Mouse (Mus musculus) kidney, postnatal 0 days (tissue): ENCODE data around the gene Olfm1. TPM values are rescaled to one million over a fixed set of nuclear protein-coding genes. Genes with fewer than 3 reads are reported as not detected.
A peak's percentile ranks its signal among the peaks of the same experiment; 100 is the strongest.

Experiments
- ATAC-seq: fragments of 200-750 bp; cut with Nextera tagmentation; replicated peaks from 2 replicates; pipeline ENCODE4 v1.8.0; 2017; ENCODE audit warnings: low read depth, moderate number of reproducible peaks, moderate TSS enrichment, moderate library complexity; ENCODE audit not compliant: low FRiP score
- DNase-seq: peaks from one replicate; pipeline ENCODE4 v3.0.0-alpha.2; 2016; ENCODE audit warnings: low spot score
- H3K27ac ChIP-seq: fragments of 300-500 bp; sonication (generic); 2 replicates; pipeline ENCODE4 v1.5.1; 2014; ENCODE audit warnings: mild to moderate bottlenecking
- H3K27me3 ChIP-seq: fragments of 300-500 bp; sonication (generic); 2 replicates; pipeline ENCODE4 v1.6.1; 2014; ENCODE audit warnings: low read length, mixed read lengths; ENCODE audit not compliant: insufficient read depth
- H3K36me3 ChIP-seq: fragments of 300-500 bp; sonication (generic); 2 replicates; pipeline ENCODE4 v1.6.1; 2014; ENCODE audit warnings: low read length, mixed read lengths; ENCODE audit not compliant: insufficient read depth
- H3K4me1 ChIP-seq: fragments of 300-500 bp; sonication (generic); replicated peaks from 2 replicates; pipeline ENCODE4 v1.6.1; 2014; ENCODE audit warnings: antibody characterized with exemption, low read length, mixed read lengths; ENCODE audit not compliant: insufficient read depth
- H3K4me2 ChIP-seq: fragments of 300-500 bp; sonication (generic); 2 replicates; pipeline ENCODE4 v1.6.1; 2014; ENCODE audit warnings: mild to moderate bottlenecking, low read length, moderate library complexity, mixed read lengths
- H3K4me3 ChIP-seq: fragments of 300-500 bp; sonication (generic); replicated peaks from 2 replicates; pipeline ENCODE4 v1.5.1; 2014; ENCODE audit warnings: low read depth, low read length
- H3K9ac ChIP-seq: fragments of 300-500 bp; sonication (generic); 2 replicates; pipeline ENCODE4 v1.6.1; 2014; ENCODE audit warnings: low read depth, low read length
- H3K9me3 ChIP-seq: fragments of 300-500 bp; sonication (generic); replicated peaks from 2 replicates; pipeline ENCODE4 v1.6.1; 2016; ENCODE audit warnings: low read length, inconsistent platforms, mixed read lengths
- CTCF ChIP-seq: IDR thresholded peaks from 2 replicates; pipeline ENCODE4 v1.5.1; 2016; ENCODE audit warnings: antibody characterized with exemption, low read depth, mild to moderate bottlenecking, moderate library complexity
- WGBS: fragments of 180-500 bp; shearing (Covaris S2); extraction: QIAGEN DNeasy Blood & Tissue Kit; methylation state at CpG from one replicate; pipeline ENCODE4 v1.1.7; 2014; 5-methylcytosine and 5-hydroxymethylcytosine counted together
- polyA plus RNA-seq: library from polyadenylated mRNA; unstranded; fragments of >200 nt; fragmentation: Nextera tagmentation; extraction: Ambion mirVana; gene quantifications from 2 replicates; pipeline ENCODE4 v1.2.1, GENCODE M21; 2015

Gene Olfm1
- 12.0 and 13.8 TPM in 2 replicates for polyA plus RNA-seq

- peak within 1 kb of the TSS; percentile 62 for H3K4me3 ChIP-seq
- H3K27me3 ChIP-seq = no peaks in the 10 kb centered on the region
- DNase-seq (peak; percentile 71), ATAC-seq (peak; percentile 62)
- no peaks in the 10 kb centered on the region for H3K36me3 ChIP-seq
- under 1% methylated on average over 70 of the region's 76 CpGs for WGBS
- no peak within 1 kb of the TSS for H3K27ac ChIP-seq
- no peak for TF ChIP-seq CTCF
- no peaks in the 10 kb centered on the region for H3K9me3 ChIP-seq
- 0 out of 2 replicates have a peak within 1 kb of the TSS, but pooled peaks have one; percentile 46 for H3K9ac ChIP-seq
- peak within 1 kb of the TSS; percentile 87 for H3K4me2 ChIP-seq
- 0 out of 2 replicates have a peak, but pooled peaks cover 5% of the 10 kb centered on the region for H3K4me1 ChIP-seq
Measured at GRCm38 (mm10) chr2:28192821-28193689, at the start of gene Olfm1. Gene Olfm1, plus strand, starts transcription at chr2:28192992.

DNA sequence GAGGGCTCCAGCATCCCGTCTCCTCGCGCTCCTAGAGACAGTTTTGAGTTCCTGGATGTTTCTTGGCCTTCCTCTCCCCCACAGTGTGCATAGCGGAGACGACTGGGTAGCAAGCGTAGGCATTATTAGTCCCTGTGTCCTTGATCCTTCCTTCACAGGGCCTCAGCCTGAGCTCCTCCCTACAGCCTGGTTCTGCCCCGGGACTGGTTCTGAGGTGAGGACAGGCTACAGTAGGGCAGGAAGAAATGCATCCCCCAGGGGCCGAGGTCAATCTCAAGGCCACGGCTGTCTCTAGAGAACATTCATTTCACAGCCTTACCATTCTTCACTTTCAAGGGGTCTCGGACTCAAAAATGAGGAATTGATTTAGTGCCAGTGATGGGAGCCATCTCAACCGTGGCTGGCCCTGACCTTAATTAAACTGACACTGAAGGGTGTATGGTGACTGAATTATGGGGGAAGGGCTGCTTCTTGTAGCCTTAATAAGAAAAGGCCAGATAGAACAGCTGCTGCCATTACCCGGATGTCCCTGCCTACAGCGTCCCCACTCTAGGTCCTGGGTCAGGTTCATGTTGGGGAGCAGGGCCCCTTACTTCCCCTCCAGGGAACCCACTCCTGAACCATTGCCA is 49.3 kb upstream of the Olfm1 start:
- Histone ChIP-seq H3K4me2 (no peak overlapping the region), H3K9me3 (no peaks in the 10 kb centered on the region), H3K27me3 (no peaks in the 10 kb centered on the region), H3K27ac (no peak overlapping the region), H3K4me3 (no peak overlapping the region), H3K36me3 (no peaks in the 10 kb centered on the region), H3K4me1 (peaks cover 5% of the 10 kb centered on the region; the same call in 1 of the 2 replicates), H3K9ac (no peak overlapping the region)
- 0 out of 2 replicates have a peak, but pooled peaks have one; percentile 59 for ATAC-seq
- 36% methylated on average over 13 of the region's 13 CpGs for WGBS
- DNase-seq = peak; percentile 51
- TF ChIP-seq CTCF = no peak

DNA sequence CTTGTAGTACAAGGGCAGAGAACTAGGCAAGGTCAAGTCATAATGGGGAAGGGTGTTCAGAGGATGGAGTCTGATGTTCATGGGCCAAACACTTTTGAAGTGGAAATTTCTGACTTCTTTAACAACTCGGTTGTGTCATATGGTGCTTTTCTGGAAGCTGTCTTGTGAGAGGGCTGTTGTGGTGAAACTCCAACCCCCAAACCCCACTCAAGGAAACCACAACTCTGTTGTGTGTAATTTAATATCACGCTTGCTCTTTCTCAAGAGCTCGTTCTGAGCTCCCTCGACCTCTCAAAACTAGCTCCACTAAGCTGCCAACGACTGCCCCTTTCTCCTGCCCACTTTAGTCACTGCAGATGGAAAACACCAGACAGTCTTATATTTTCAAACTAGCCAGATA is 47.1 kb upstream of the Olfm1 start:
- no peak for ATAC-seq
- no peak for TF ChIP-seq CTCF
- Histone ChIP-seq H3K4me1 (no peaks in the 10 kb centered on the region), H3K4me2 (no peak overlapping the region), H3K9me3 (no peaks in the 10 kb centered on the region), H3K4me3 (no peak overlapping the region), H3K27ac (no peak overlapping the region), H3K27me3 (no peaks in the 10 kb centered on the region), H3K36me3 (no peaks in the 10 kb centered on the region), H3K9ac (no peak overlapping the region)
- DNase-seq = no peak
- 71% methylated on average over 5 of the region's 5 CpGs for WGBS

DNA sequence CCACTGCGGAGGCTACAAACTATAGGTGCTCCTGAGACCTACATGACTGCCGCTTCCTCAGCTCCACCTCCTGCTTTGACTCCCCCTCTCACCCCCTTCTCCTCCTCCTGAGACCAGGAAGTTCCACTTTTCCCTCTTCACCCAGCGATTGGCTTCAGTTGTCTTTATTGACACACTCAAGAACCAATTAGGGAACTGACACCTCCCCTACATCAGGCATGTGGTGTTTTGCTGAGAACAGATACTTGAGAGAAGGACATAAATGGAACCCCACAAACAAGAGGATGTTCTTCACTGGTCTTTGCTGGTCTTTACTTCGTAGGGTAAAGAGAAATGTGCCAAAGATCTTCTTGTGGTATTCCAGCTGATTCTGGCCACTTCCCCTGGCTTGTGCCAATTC is 46.6 kb upstream of the Olfm1 start:
- no peaks in the 10 kb centered on the region for H3K27me3 ChIP-seq
- no peaks in the 10 kb centered on the region for H3K9me3 ChIP-seq
- no peaks in the 10 kb centered on the region for H3K4me1 ChIP-seq
- H3K4me2 ChIP-seq = no peak overlapping the region
- DNase-seq = no peak
- H3K36me3 ChIP-seq = no peaks in the 10 kb centered on the region
- TF ChIP-seq CTCF = no peak
- WGBS = 79% methylated on average over 4 of the region's 4 CpGs
- H3K9ac ChIP-seq = no peak overlapping the region
- no peak overlapping the region for H3K4me3 ChIP-seq
- H3K27ac ChIP-seq = no peak overlapping the region
- ATAC-seq = no peak

DNA sequence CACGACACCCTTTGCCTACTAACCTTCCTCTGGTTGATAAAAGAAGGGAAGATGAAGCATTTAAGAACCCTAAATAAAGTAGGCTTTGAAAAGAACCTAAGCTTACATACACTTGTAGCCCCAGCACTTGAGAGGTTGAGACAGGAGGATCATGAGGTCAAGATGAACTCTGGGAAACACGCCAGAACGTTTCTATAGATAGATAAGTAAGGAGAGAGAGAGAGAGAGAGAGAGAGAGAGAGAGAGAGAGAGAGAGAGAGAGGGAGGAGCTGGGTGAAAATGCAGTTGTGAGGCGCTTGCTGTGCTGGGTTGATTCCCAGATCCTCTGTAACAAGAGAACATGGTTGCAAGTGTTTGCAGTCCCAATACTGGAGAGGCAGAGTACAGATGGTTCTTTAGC is 46.1 kb upstream of the Olfm1 start:
- Histone ChIP-seq H3K27me3 (no peaks in the 10 kb centered on the region), H3K27ac (no peak overlapping the region), H3K4me3 (no peak overlapping the region), H3K4me1 (no peaks in the 10 kb centered on the region), H3K9ac (no peak overlapping the region), H3K36me3 (no peaks in the 10 kb centered on the region), H3K9me3 (no peaks in the 10 kb centered on the region), H3K4me2 (no peak overlapping the region)
- no peak for TF ChIP-seq CTCF
- WGBS = 68% methylated on average over 4 of the region's 4 CpGs
- ATAC-seq (no peak), DNase-seq (no peak)

GRCm38 (mm10) chr2:28147248-28147794 is 45.5 kb upstream of the Olfm1 start:
- WGBS = 83% methylated on average over 5 of the region's 5 CpGs
- no peak overlapping the region for H3K9ac ChIP-seq
- no peak for TF ChIP-seq CTCF
- no peak overlapping the region for H3K4me3 ChIP-seq
- no peaks in the 10 kb centered on the region for H3K27me3 ChIP-seq
- ATAC-seq (no peak), DNase-seq (no peak)
- H3K4me1 ChIP-seq = no peaks in the 10 kb centered on the region
- no peaks in the 10 kb centered on the region for H3K36me3 ChIP-seq
- H3K27ac ChIP-seq = no peak overlapping the region
- no peak overlapping the region for H3K4me2 ChIP-seq
- H3K9me3 ChIP-seq = no peaks in the 10 kb centered on the region
